Mouse (Mus musculus) hindbrain, embryonic 10.5 days (tissue): ENCODE results near the gene Hmx1. TPM values are rescaled to one million over a fixed set of nuclear protein-coding genes. Genes with fewer than 3 reads are reported as not detected.
A peak's percentile ranks its signal among the peaks of the same experiment; 100 is the strongest.

Experiments used
- DNase-seq: peaks from one replicate; pipeline ENCODE4 v3.0.0-alpha.2; 2017; ENCODE audit warnings: low spot score
- H3K27ac ChIP-seq: fragments of 300-500 bp; sonication (generic); 2 replicates; pipeline ENCODE4 v1.5.1; 2016; ENCODE audit warnings: mild to moderate bottlenecking, moderate library complexity
- H3K27me3 ChIP-seq: fragments of 300-500 bp; sonication (generic); 2 replicates; pipeline ENCODE4 v1.6.1; 2016; ENCODE audit warnings: mild to moderate bottlenecking; ENCODE audit not compliant: poor library complexity, insufficient read depth, severe bottlenecking
- H3K36me3 ChIP-seq: fragments of 300-500 bp; sonication (generic); 2 replicates; pipeline ENCODE4 v1.6.1; 2016; ENCODE audit warnings: mild to moderate bottlenecking, moderate library complexity
- H3K4me1 ChIP-seq: fragments of 300-500 bp; sonication (generic); replicated peaks from 2 replicates; pipeline ENCODE4 v1.6.1; 2016; ENCODE audit warnings: mild to moderate bottlenecking
- H3K4me3 ChIP-seq: fragments of 300-500 bp; sonication (generic); 2 replicates; pipeline ENCODE4 v1.5.1; 2016; ENCODE audit warnings: mild to moderate bottlenecking, moderate library complexity
- H3K9me3 ChIP-seq: fragments of 300-500 bp; sonication (generic); 2 replicates; pipeline ENCODE4 v1.6.1; 2016; ENCODE audit warnings: mild to moderate bottlenecking, moderate library complexity
- WGBS: fragments of 180-500 bp; shearing (Covaris S2); methylation state at CpG from one replicate; pipeline ENCODE4 v1.1.7; 2016; 5-methylcytosine and 5-hydroxymethylcytosine counted together
- polyA plus RNA-seq: library from polyadenylated mRNA; unstranded; fragments of >200 nt; fragmentation: Nextera tagmentation; extraction: Ambion mirVana; gene quantifications from 2 replicates; pipeline ENCODE4 v1.2.1, GENCODE M21; 2016

Gene Hmx1
- 2.7 and 3.2 TPM in 2 replicates for polyA plus RNA-seq

GRCm38 (mm10) chr5:35388491-35389111 lies at the start of gene Hmx1:
Gene Hmx1, plus strand, starts transcription at chr5:35389108.
- Histone ChIP-seq H3K4me1 (peaks cover 32% of the 10 kb centered on the region), H3K27ac (peak within 1 kb of the TSS; percentile 64), H3K9me3 (no peaks in the 10 kb centered on the region), H3K27me3 (peaks cover 100% of the 10 kb centered on the region), H3K36me3 (no peaks in the 10 kb centered on the region), H3K4me3 (peak within 1 kb of the TSS; percentile 62)
- peak; percentile 87 for DNase-seq
- WGBS, result under 1% methylated on average over 64 of the region's 71 CpGs

GRCm38 (mm10) chr5:35345084-35345483 lies 43.8 kb upstream of the Hmx1 start:
- Histone ChIP-seq H3K4me1 (peaks cover 13% of the 10 kb centered on the region), H3K36me3 (no peaks in the 10 kb centered on the region), H3K9me3 (no peaks in the 10 kb centered on the region), H3K4me3 (no peak overlapping the region), H3K27ac (no peak overlapping the region), H3K27me3 (no peaks in the 10 kb centered on the region)
- 87% methylated on average over 3 of the region's 3 CpGs for WGBS
- no peak for DNase-seq

GRCm38 (mm10) chr5:35348794-35349193 lies 40.1 kb upstream of the Hmx1 start:
- DNase-seq, result peak; percentile 69
- Histone ChIP-seq H3K9me3 (no peaks in the 10 kb centered on the region), H3K27ac (no peak overlapping the region), H3K4me1 (peaks cover 13% of the 10 kb centered on the region), H3K27me3 (no peaks in the 10 kb centered on the region), H3K36me3 (no peaks in the 10 kb centered on the region), H3K4me3 (no peak overlapping the region)
- WGBS, result 20% methylated on average over 3 of the region's 3 CpGs

GRCm38 (mm10) chr5:35357544-35358440 lies 31.1 kb upstream of the Hmx1 start:
- 0 out of 2 replicates have a peak, but pooled peaks cover 12% of the 10 kb centered on the region for H3K27me3 ChIP-seq
- H3K27ac ChIP-seq, result 0 out of 2 replicates have a peak overlapping the region, but pooled peaks have one; percentile 14
- no peak overlapping the region for H3K4me3 ChIP-seq
- no peaks in the 10 kb centered on the region for H3K9me3 ChIP-seq
- peaks cover 13% of the 10 kb centered on the region for H3K4me1 ChIP-seq
- WGBS, result 53% methylated on average over 9 of the region's 9 CpGs
- DNase-seq, result no peak
- H3K36me3 ChIP-seq, result no peaks in the 10 kb centered on the region

- Histone ChIP-seq H3K36me3 (no peaks in the 10 kb centered on the region), H3K4me3 (no peak overlapping the region), H3K9me3 (no peaks in the 10 kb centered on the region), H3K4me1 (peaks cover 13% of the 10 kb centered on the region), H3K27me3 (peaks cover 38% of the 10 kb centered on the region), H3K27ac (no peak overlapping the region)
- DNase-seq, result peak; percentile 92
- 47% methylated on average over 8 of the region's 8 CpGs for WGBS
Observed at GRCm38 (mm10) chr5:35361570-35362284, 27.2 kb upstream of the Hmx1 start.

GRCm38 (mm10) chr5:35366241-35367032 lies 22.5 kb upstream of the Hmx1 start:
- Histone ChIP-seq H3K27ac (no peak overlapping the region), H3K9me3 (no peaks in the 10 kb centered on the region), H3K27me3 (peaks cover 47% of the 10 kb centered on the region), H3K4me1 (no peaks in the 10 kb centered on the region), H3K36me3 (no peaks in the 10 kb centered on the region), H3K4me3 (no peak overlapping the region)
- DNase-seq, result no peak
- 76% methylated on average over 20 of the region's 20 CpGs for WGBS

GRCm38 (mm10) chr5:35368916-35369315 lies 20.0 kb upstream of the Hmx1 start:
- Histone ChIP-seq H3K4me3 (no peak overlapping the region), H3K27ac (no peak overlapping the region), H3K36me3 (no peaks in the 10 kb centered on the region), H3K4me1 (no peaks in the 10 kb centered on the region), H3K9me3 (no peaks in the 10 kb centered on the region), H3K27me3 (peaks cover 57% of the 10 kb centered on the region)
- WGBS, result 79% methylated on average over 6 of the region's 6 CpGs
- no peak for DNase-seq

- Histone ChIP-seq H3K27ac (no peak overlapping the region), H3K36me3 (no peaks in the 10 kb centered on the region), H3K27me3 (peaks cover 98% of the 10 kb centered on the region), H3K4me3 (no peak overlapping the region), H3K9me3 (no peaks in the 10 kb centered on the region), H3K4me1 (no peaks in the 10 kb centered on the region)
- DNase-seq, result no peak
- 37% methylated on average over 2 of the region's 2 CpGs for WGBS
Observed at GRCm38 (mm10) chr5:35379066-35379465, 9.8 kb upstream of the Hmx1 start.

GRCm38 (mm10) chr5:35379815-35380214 lies 9.1 kb upstream of the Hmx1 start:
- no peaks in the 10 kb centered on the region for H3K4me1 ChIP-seq
- no peaks in the 10 kb centered on the region for H3K36me3 ChIP-seq
- H3K9me3 ChIP-seq, result no peaks in the 10 kb centered on the region
- DNase-seq, result peak; percentile 56
- no peak overlapping the region for H3K27ac ChIP-seq
- H3K4me3 ChIP-seq, result no peak overlapping the region
- 2% methylated on average over 4 of the region's 4 CpGs for WGBS
- peaks cover 100% of the 10 kb centered on the region for H3K27me3 ChIP-seq

GRCm38 (mm10) chr5:35387834-35388490 lies 946 bp upstream of the Hmx1 start:
- peaks cover 32% of the 10 kb centered on the region for H3K4me1 ChIP-seq
- no peak for DNase-seq
- no peaks in the 10 kb centered on the region for H3K36me3 ChIP-seq
- no peak overlapping the region for H3K27ac ChIP-seq
- under 1% methylated on average over 38 of the region's 38 CpGs for WGBS
- no peaks in the 10 kb centered on the region for H3K9me3 ChIP-seq
- peaks cover 100% of the 10 kb centered on the region for H3K27me3 ChIP-seq
- H3K4me3 ChIP-seq, result peak overlapping the region; percentile 62

- Histone ChIP-seq H3K36me3 (no peaks in the 10 kb centered on the region), H3K4me1 (peaks cover 32% of the 10 kb centered on the region), H3K9me3 (no peaks in the 10 kb centered on the region), H3K4me3 (peak overlapping the region; percentile 62), H3K27me3 (peaks cover 100% of the 10 kb centered on the region), H3K27ac (no peak overlapping the region)
- WGBS, result 1% methylated on average over 11 of the region's 11 CpGs
- DNase-seq, result no peak
Observed at GRCm38 (mm10) chr5:35389441-35389840, 533 bp downstream of the Hmx1 start.

GRCm38 (mm10) chr5:35389915-35390314 lies 1.0 kb downstream of the Hmx1 start:
- H3K4me3 ChIP-seq, result no peak overlapping the region; the same call in 1 of the 2 replicates
- 5% methylated on average over 3 of the region's 3 CpGs for WGBS
- H3K27me3 ChIP-seq, result peaks cover 100% of the 10 kb centered on the region
- H3K27ac ChIP-seq, result no peak overlapping the region
- DNase-seq, result no peak
- no peaks in the 10 kb centered on the region for H3K36me3 ChIP-seq
- peaks cover 32% of the 10 kb centered on the region for H3K4me1 ChIP-seq
- H3K9me3 ChIP-seq, result no peaks in the 10 kb centered on the region
